22 mouse cellular contexts compared by ENCODE assay signal in genomic region chr8:88835756-88836291, GRCm38 (mm10).
A peak's percentile ranks its signal among the peaks of the same experiment; 100 is the strongest.
DNase-seq lines count a peak whose midpoint lies in the region; ATAC-seq and TF ChIP-seq lines count a peak whose summit lies in the region.
"Had no signal": no experiment of that assay in that cellular context is flagged by ENCODE, and none has a peak within 500 bp of the region (broad histone marks: within the 10 kb centered on the region; RNA-seq: fewer than 3 reads in every experiment).

No protein-coding gene starts in this region.

- intact Hi-C loops in gastrocnemius, postnatal 14 days (cut with DNase I; ENCODE audit: low total_unique reads) = no loop called here

- no peak overlapping the region for H3K27ac ChIP-seq in forebrain, postnatal 0 days (ENCODE audit: low read depth, low read length)
- no peak overlapping the region for H3K27ac ChIP-seq in forebrain, embryonic 15.5 days (replicated peaks)
- no peak overlapping the region for H3K27ac ChIP-seq in midbrain, embryonic 14.5 days (replicated peaks; ENCODE audit: low read depth, low read length)
- H3K27ac ChIP-seq in midbrain, embryonic 16.5 days (ENCODE audit: low read length) = no peak overlapping the region
- H3K27ac ChIP-seq: embryonic facial prominence, embryonic 13.5 days; gastrocnemius, adult 2 months; heart, embryonic 10.5 days; liver, embryonic 15.5 days; macrophage had no signal

- DNase-seq in forebrain, postnatal 0 days = no peak
- DNase-seq in midbrain, embryonic 14.5 days = peak; percentile 19
- peak; percentile 94 for DNase-seq in ZHBTc4 (ENCODE audit: low read depth, low spot score)
- no peak for DNase-seq in gastrocnemius, postnatal 14 days
- DNase-seq in right cerebral cortex, postnatal 14 days = no peak
- DNase-seq: adrenal gland, postnatal 36 days; cerebellum, adult 11-12 months; cerebellum, postnatal 10 days; gastrocnemius, adult 2 months; kidney, adult 11 months; left cerebral cortex, postnatal 4 days; liver; right cerebral cortex, postnatal 25 days; spleen, adult 18-20 months; thymus, postnatal 14 days had no signal

- no peak overlapping the region for H3K4me3 ChIP-seq in forebrain, postnatal 0 days (ENCODE audit: low read depth, low read length)
- H3K4me3 ChIP-seq in forebrain, embryonic 15.5 days = no peak overlapping the region
- no peak overlapping the region for H3K4me3 ChIP-seq in midbrain, embryonic 14.5 days (replicated peaks; ENCODE audit: low read depth, low read length)
- no peak overlapping the region for H3K4me3 ChIP-seq in midbrain, embryonic 16.5 days (ENCODE audit: low read depth, low read length)
- H3K4me3 ChIP-seq: embryonic facial prominence, embryonic 13.5 days; gastrocnemius, adult 2 months; heart, embryonic 10.5 days; liver, embryonic 15.5 days had no signal

- 52% methylated on average over 12 of the region's 12 CpGs for WGBS in forebrain, postnatal 0 days
- WGBS in forebrain, embryonic 15.5 days = 63% methylated on average over 12 of the region's 12 CpGs
- 60% methylated on average over 12 of the region's 12 CpGs for WGBS in midbrain, embryonic 14.5 days
- 54% methylated on average over 12 of the region's 12 CpGs for WGBS in midbrain, embryonic 16.5 days

- TF ChIP-seq CTCF in forebrain, postnatal 0 days (IDR thresholded peaks at IDR 0.05; ENCODE audit: low read depth) = peak; percentile 18; the same call in 1 of the 2 replicates

- no peaks in the 10 kb centered on the region for H3K4me1 ChIP-seq in forebrain, postnatal 0 days (ENCODE audit: insufficient read depth)
- H3K4me1 ChIP-seq in forebrain, embryonic 15.5 days = 0 out of 2 replicates have a peak, but pooled peaks cover 3% of the 10 kb centered on the region
- H3K4me1 ChIP-seq in midbrain, embryonic 14.5 days (ENCODE audit: control insufficient read depth, insufficient read depth, low read length) = no peaks in the 10 kb centered on the region
- H3K4me1 ChIP-seq in midbrain, embryonic 16.5 days (ENCODE audit: control insufficient read depth, insufficient read depth, low read length) = no peaks in the 10 kb centered on the region
- H3K4me1 ChIP-seq: heart, embryonic 10.5 days; liver, embryonic 15.5 days had no signal

- H3K36me3 ChIP-seq in forebrain, postnatal 0 days (ENCODE audit: insufficient read depth) = no peaks in the 10 kb centered on the region
- H3K36me3 ChIP-seq in forebrain, embryonic 15.5 days = no peaks in the 10 kb centered on the region
- no peaks in the 10 kb centered on the region for H3K36me3 ChIP-seq in midbrain, embryonic 14.5 days (ENCODE audit: control insufficient read depth, insufficient read depth, low read length)
- H3K36me3 ChIP-seq in midbrain, embryonic 16.5 days (ENCODE audit: control insufficient read depth, insufficient read depth, low read length) = no peaks in the 10 kb centered on the region
- H3K36me3 ChIP-seq: embryonic facial prominence, embryonic 13.5 days; heart, embryonic 10.5 days; liver, embryonic 15.5 days had no signal

- H3K9me3 ChIP-seq in forebrain, postnatal 0 days (ENCODE audit: low read length) = no peaks in the 10 kb centered on the region
- no peaks in the 10 kb centered on the region for H3K9me3 ChIP-seq in forebrain, embryonic 15.5 days
- H3K9me3 ChIP-seq in midbrain, embryonic 14.5 days (ENCODE audit: control insufficient read depth, low read length) = no peaks in the 10 kb centered on the region
- no peaks in the 10 kb centered on the region for H3K9me3 ChIP-seq in midbrain, embryonic 16.5 days (replicated peaks; ENCODE audit: control insufficient read depth, low read length, poor library complexity, severe bottlenecking)
- H3K9me3 ChIP-seq: embryonic facial prominence, embryonic 13.5 days; heart, embryonic 10.5 days; liver, embryonic 15.5 days had no signal

- H3K27me3 ChIP-seq in forebrain, postnatal 0 days (ENCODE audit: insufficient read depth, low read length) = no peaks in the 10 kb centered on the region
- H3K27me3 ChIP-seq in forebrain, embryonic 15.5 days = no peaks in the 10 kb centered on the region
- H3K27me3 ChIP-seq in midbrain, embryonic 14.5 days (ENCODE audit: control insufficient read depth, insufficient read depth, low read length) = no peaks in the 10 kb centered on the region
- H3K27me3 ChIP-seq in midbrain, embryonic 16.5 days (ENCODE audit: control insufficient read depth, insufficient read depth, low read depth, low read length) = no peaks in the 10 kb centered on the region
- H3K27me3 ChIP-seq: embryonic facial prominence, embryonic 13.5 days; liver, embryonic 15.5 days had no signal

- H3K4me2 ChIP-seq in forebrain, postnatal 0 days (ENCODE audit: low read depth) = no peak overlapping the region
- no peak overlapping the region for H3K4me2 ChIP-seq in forebrain, embryonic 15.5 days (replicated peaks)
- no peak overlapping the region for H3K4me2 ChIP-seq in midbrain, embryonic 14.5 days (ENCODE audit: low read length)
- H3K4me2 ChIP-seq in midbrain, embryonic 16.5 days (ENCODE audit: low read length) = no peak overlapping the region
- H3K4me2 ChIP-seq: embryonic facial prominence, embryonic 13.5 days; liver, embryonic 15.5 days had no signal

- no peak for ATAC-seq in forebrain, postnatal 0 days
- no peak for ATAC-seq in forebrain, embryonic 15.5 days (replicated peaks)
- ATAC-seq in midbrain, embryonic 14.5 days (ENCODE audit: low FRiP score, low TSS enrichment) = no peak
- no peak for ATAC-seq in midbrain, embryonic 16.5 days
- ATAC-seq: lung, postnatal 0 days had no signal

- H3K9ac ChIP-seq in forebrain, postnatal 0 days = no peak overlapping the region
- no peak overlapping the region for H3K9ac ChIP-seq in forebrain, embryonic 15.5 days (replicated peaks)
- H3K9ac ChIP-seq in midbrain, embryonic 14.5 days (replicated peaks; ENCODE audit: low read length) = no peak overlapping the region
- H3K9ac ChIP-seq in midbrain, embryonic 16.5 days (ENCODE audit: low read depth, low read length) = no peak overlapping the region
- H3K9ac ChIP-seq: embryonic facial prominence, embryonic 13.5 days; liver, embryonic 15.5 days had no signal

Comparison
In these comparisons a context has a peak if more than half of its experiments do, and no peak if none do; other contexts are left out.
1. DNase-seq: peak in midbrain, embryonic 14.5 days (single experiment) and ZHBTc4 (single experiment); none in forebrain, postnatal 0 days (single experiment), gastrocnemius, postnatal 14 days (single experiment) and right cerebral cortex, postnatal 14 days (single experiment).